Mouse (Mus musculus) thymus, postnatal 25 days (tissue): ENCODE results near the gene Mroh7.

Experiments
- DNase-seq: peaks from one replicate; pipeline ENCODE4 v3.0.0; 2022

Mroh7 gene

DNA sequence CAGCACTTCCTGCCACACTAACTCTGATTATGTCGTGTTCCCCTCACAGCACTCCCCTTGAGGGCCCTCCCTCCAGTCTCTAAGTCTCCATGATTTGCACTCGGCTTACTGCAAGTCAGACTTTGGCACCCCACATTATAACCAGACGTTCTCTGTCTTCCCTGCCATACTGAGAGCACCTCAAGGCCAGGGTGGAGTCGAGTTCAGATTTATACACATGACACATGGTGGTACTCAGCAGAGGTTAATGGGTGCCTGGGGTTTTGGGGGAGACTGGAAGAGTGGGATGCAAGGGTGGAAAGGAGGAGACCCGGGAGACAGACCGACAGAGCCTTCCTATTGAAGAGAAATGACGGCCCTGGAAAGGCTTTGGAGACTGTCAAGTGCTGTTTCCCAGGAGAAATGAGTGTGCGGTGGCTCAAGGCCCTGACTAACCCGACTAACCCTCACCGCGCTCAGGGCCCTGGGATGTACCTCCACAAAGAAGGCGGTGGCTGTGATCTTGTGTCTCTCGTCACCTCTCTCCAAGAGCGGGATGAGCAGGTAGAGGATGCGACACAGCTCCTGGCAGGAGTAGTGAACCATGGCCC is 36.8 kb downstream of the Mroh7 start:
- DNase-seq = no peak

DNA sequence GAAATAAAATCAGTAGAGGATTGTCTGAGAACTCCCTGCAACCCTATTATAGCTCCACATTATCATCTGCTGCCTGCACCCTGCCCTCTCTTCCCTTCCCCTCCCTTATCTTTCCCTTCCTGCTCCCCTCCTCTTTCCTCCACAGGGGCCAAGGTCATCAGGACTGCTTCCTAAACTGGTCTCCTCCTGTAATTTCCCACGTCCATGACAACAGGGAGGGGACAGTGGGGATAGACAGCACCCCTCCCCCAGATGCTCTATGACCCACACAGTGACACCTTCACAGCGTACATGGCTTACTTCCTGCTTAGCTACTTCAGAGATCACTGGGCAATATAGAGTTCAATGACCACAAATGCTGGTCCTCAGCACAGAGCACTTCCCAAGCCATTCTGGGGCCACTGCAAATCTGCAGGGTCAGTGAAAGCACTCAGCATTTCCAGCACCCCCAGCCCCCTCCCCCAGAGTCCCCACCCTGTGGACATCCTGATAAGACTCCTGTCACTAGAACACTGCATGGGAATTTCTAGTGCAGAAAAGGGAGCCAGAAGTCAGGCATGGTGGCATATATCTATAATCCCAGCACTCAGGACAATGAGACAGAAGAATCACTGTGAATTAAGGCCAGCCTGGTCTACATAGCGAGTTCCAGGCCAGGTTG is 42.0 kb downstream of the Mroh7 start:
- no peak for DNase-seq

DNA sequence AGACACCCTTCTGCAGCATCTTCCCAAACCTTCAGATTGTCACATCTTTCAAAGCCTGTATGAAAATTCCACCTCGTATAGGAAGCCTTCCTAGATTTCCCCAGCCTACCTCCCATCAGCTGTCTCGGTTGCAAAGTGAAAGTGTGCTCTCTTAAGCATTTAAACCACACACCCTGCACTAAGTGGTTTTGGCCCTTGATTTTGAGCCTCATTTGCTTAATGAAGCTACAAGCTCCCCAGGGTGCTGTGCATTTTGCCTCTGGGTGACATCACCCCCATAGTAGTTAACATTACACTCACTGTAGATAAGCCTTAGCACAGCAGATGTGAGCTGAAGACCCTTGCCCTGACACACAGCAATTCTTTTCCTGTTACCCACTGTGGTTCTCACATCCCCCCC is 49.8 kb downstream of the Mroh7 start:
- no peak for DNase-seq

DNA sequence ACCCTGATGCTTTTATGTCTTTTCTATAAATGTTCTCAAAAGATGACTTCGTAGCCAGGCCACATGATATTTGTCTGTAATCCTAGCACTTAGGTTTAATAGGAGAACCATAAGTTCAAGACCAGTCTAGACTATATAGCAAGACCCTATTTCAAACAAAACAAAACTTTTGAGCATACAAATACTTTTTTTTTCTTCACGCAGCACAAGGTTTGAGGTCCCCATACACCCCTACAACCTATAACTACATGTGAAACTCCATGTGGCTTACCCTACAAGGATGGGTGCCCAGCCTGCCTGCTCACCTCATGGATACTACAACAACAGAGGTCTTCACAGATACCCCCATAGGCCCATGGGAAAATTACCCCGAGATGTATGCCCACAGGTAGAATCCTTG is 51.6 kb downstream of the Mroh7 start:
- DNase-seq = no peak

DNA sequence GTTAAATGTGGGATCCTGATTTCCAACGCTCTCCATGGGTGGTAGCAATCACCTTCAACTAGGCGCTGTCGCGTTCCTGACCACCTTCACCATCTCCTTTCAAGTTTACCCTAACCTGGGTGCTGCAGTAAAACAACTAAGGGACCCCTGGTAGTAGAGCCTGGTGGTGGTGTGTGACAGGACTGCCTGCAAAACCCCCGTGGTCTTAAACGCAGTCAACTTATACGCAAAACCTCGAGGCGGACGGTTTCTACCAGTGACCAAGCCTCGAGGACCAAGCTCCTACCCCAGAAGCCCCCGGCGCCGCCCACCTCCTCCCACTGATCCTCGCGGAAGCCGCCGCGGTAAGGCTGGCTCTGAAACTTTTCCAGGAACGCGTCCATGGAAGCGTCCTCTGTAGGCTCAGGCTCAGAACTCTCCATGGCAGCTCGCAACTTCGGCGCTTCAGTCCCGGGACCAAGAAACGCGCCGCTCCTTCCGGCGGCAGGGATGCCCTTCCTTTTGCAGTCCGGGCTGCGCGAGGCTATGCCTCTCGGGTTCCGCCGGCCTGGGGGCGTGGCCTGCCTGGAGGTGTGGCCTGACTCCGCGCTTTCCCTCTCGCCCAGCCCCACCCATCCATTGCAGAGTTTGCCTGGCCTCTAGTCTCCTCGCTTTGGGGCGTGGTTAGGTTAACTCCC is 52.1 kb downstream of the Mroh7 start, which contains the start of gene Ttc4:
Gene Ttc4 (minus strand): TSS at position 503 of the 677 bp plus-strand sequence.
- DNase-seq = peak; percentile 91

DNA sequence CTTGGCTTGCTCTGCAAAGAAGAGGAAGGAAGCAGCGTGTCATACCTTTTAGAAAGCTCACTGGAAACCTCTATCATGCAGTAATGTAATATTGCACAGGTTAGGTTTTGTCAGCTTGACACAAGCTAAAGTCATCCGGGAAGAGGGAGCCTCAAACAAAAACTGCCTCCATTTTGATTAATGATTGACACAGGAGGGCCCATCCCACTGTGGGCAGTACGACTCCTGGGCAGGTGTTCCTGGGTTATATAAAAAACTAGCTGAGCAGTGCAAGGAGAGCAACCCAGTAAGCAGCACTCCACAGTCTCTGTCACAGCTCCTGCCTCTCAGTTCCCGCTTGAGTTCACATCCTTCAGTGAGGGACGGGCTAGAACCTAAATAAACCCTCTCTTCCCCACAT is 54.0 kb downstream of the Mroh7 start:
- DNase-seq = no peak

DNA sequence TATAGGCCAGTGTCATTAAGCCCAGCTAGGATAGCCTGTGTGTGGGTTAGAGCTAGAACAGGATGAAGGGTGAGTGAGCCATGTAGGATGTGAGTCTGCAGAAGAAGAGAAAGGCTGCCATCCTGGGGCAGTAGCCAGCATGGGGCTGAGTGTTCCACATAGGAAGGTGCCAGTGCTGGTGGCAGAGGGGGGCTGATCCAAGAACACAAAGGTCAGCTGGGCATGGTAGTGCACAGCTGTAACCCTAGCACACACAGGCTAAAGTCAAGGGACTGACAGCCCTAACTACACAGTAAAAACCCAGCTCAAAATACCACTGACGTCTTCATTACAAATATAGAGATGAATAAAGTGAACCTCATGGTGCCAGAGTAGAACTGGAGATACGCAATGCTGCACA is 64.2 kb downstream of the Mroh7 start:
- no peak for DNase-seq

DNA sequence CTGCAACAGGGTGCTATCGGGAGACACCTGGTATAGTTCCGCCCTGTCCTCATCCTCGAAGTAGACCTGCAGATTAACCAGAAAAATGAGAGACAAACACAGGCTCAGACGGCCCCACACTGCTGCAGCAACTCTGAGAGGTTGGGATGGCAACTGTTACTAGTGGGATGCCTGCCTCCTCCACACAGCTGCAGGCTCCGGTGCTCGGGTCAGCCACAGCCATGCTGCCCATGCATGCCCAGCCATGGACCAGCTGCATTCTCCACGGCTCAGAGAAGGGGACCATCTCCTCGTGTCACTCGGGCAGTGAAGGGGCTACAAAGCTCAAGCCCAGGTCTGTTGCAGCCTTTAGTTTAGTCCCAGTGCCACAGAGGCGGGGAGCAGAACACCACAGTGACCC is 65.1 kb downstream of the Mroh7 start:
- DNase-seq = no peak

DNA sequence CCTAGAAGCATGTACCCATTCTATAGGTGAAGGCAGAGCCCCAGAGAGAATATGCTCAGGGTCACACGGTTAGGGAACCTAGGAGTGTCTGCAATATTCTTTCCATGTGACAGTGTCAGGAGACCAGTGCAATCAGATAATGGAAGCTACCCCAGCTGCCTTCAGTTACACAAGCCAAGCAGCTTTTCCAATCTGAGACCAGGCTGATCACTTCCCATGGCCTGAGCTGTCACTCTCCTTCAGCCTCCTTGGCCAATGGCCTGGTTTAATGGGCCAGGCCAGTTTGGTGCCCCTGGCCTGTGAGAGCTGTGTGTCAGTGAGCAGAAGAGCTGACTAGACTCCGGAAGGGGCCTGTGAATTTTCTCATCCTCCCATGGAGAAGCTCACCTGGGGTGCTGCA is 65.5 kb downstream of the Mroh7 start:
- no peak for DNase-seq

DNA sequence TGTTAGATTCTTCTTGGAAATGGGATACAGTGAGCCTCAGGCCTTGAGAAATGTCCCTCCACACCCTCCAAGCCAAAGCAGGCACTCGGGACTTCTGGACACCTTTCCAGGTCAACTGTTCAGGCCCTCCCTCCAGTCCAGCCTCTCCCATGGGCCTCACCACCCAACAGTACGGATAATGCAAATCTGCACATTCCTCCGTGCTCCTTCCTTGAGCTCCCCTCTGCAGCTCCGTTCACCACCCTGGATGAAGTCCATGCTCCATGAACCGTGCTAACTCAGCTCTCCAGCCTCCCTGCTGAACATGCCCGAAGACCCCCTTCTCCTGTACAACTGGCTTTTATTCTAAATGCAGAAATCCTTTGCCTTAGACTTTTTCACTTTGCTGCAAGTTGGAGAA is 66.0 kb downstream of the Mroh7 start:
- DNase-seq = no peak

DNA sequence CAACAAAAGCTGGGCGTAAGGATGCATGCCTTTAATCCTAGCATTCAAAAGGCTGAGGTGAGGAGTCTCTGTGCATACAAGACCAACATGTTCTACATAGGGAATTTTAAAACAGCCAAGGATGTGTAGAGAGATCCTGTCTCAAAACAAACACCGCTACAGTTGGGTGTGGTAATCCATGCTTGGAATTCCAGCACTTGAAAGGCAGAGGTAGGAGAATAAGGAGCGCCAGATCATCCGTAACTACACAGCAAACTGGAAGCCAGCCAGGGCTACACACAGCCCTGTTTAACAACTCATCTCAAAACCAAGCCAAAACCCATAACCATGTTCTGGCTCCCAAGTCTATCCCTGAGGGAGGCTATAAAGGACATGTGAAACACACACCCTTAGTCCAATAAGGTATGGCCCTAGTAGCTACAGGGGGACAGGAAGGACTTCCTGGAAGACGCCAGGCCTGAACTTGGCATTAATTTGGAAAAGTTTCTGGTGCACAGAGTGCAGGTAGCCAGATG is 66.7 kb downstream of the Mroh7 start:
- no peak for DNase-seq

DNA sequence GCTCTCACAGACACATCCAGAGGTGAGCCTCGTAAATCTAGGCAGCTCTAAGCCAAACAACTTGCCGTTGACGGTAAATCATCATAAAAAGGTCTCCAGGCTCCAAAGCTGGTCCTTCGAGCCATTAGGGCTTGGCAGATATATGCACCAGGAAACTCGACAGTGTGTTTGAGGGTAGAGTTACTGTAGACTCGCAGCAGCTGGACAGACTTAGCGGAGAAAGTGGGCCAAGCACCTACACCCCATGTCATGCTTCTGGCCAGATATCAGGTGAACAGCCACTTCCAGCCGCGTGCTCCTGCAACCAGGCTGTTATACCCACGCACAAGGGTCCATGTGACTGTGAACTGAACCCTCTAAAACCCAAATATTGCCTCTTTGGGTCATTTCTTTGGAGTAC is 75.0 kb downstream of the Mroh7 start:
- DNase-seq = no peak

DNA sequence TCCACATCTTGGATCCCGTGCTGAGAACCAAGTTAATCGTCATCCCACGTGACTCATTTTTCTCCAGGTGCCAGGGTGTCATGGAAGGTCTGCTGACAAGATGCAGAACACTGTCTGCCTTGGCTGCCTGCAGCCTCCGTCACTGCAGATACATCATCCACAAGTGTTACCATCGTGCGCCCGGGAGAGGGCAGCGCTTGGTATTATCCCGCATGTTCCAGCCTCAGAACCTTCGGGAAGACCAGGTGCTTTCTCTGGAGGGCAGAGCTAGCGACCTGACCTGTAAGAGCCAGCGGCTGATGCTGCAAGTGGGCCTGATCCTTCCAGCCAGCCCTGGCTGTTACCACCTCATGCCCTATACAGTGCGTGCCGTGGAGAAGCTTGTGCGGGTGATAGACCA is 77.7 kb downstream of the Mroh7 start:
- DNase-seq = no peak

DNA sequence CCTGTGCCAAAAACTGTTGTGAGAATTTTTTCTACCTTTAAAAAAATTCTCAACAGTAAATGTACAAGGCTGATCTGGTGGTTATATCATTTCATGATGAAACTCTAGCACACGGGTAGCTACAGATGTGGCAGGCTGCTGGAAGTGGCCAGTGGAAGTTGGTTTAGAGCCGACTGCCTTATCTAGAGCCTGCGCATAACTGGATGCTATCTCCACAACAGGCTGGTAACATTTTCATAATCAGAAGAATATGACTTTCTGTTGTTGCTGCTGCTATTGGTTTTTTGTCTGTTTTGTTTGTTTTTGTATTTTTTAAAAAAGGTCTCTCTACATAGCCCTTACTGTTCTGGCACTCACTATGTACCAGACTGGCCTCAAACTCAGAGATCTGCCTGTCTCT is 78.2 kb downstream of the Mroh7 start:
- DNase-seq = no peak

DNA sequence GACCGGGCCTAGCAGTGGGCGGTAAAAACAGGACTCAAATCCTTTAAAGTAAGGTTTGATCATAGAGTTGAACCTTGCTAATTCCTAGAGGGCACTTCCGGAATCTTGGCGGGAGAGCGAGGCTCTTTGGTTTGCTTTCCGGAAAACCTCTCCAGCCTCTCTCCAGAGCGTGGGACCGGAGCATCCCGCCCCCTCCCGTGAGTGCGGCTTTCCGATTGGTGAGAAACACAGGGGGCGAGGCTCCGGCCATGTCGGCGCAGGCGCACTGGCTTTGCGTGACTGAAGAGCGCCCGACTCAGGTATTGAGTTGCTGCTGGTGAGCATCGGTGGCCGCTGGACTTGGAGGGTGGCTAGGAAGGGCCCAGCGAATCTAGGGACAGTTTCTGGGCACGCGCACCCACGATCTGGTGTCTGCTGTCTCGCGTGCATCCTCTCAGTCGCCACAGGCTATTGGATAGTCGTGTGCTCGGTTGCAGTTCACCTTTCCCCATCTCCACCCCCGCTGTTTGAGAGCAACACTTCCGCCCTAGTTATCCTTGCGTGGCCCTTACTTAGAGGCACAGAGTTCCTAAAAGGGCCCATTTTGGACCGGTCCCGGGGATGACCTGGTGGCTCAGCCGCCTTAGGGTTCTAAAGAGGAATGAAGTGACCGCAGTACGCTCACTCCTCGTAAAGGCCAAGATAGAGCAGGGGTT is 79.7 kb downstream of the Mroh7 start, which contains the start of gene Pars2:
Gene Pars2 (plus strand): TSS at position 237 of the 695 bp plus-strand sequence.
- peak; percentile 99 for DNase-seq

DNA sequence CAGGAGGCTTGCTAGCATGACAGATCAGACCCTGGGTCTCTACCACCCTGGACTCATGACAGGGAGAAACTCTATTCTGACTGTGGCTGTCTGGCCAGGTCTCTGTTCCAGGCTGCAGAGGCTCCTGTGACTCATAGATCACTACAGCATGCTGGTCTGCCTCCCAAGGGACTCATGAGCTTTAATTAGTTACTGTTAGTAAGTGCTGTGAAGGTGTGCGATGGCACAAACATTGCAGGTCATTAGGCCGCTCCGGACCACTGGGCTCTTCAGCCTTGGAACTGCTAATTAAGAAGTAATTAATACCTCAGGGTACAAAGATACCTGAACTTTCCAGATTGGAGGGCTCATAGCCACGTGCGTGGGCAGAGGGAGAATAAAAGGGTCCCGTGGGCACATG is 83.6 kb downstream of the Mroh7 start:
- no peak for DNase-seq

DNA sequence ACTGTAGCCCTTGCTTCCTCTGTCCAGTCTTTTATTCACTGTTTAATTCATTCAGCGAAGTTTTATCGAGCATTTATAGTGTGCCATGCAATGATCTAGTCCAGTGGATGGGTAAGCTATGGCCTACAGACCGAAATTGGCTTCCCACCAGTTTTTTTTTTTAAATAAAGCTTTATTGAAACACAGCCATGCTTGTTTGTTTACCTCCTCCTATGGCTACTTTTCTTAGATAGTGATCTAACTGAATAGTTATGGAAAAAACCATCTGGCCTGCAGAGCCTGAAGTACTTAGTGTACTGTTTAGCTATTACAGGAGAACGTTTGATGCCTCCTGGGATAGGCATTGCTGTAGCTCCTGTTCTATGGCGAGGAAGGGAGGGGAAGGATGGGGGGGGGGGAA is 84.9 kb downstream of the Mroh7 start:
- DNase-seq = no peak

DNA sequence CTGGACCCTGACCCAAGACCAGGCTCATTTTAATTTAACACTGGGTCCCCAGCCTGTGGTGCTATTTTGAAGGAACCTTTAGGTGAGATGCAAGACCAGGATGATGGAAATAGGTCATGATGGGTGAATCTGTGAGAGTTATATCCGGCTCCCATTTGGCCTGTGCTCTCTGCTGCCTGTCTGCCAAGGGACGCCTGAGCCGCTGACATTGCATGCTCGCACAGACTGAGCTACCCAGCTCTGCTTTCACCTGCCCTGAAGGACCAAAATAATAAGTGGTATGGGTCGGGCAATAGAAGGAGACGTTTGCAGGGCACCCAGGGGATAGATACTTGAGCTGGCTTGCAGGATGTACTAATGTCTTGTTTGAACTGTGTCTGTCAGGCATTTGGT is 86.5 kb downstream of the Mroh7 start:
- no peak for DNase-seq

DNA sequence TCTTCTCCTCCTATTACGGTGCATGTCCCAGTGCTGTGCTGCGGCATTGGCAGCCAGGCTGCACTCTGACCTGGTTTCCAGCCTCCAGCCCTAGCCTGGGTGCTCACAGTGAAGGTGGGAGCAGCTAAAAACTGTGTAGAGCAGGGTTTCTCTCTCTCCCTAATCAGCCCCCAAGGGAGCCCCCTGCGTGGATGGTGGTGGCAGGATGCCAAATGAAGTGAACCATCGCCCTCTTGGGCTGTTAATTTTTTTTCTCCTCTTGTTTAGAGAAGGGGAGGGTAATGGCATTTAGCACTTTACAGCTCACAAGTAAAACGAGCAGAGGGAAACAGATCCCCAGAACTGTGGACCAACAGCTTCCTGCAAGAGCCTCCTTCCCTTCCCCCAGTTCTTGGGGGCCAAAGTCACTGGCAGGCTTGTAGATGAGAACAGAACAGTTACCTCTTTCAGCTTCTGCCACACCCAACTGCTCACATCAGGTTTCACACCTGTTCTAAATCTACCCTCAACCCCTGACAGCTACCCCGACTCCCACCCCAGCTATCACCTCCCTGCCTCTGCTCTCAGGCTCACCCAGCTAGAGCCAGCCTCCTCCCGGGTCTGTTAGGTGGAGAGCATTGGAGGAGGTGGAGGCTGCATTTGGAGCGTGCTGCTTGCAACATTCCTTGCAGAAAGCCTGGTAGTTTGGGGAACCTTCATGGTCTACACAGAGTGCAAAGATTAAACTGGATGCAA is 87.1 kb downstream of the Mroh7 start:
- DNase-seq = no peak

DNA sequence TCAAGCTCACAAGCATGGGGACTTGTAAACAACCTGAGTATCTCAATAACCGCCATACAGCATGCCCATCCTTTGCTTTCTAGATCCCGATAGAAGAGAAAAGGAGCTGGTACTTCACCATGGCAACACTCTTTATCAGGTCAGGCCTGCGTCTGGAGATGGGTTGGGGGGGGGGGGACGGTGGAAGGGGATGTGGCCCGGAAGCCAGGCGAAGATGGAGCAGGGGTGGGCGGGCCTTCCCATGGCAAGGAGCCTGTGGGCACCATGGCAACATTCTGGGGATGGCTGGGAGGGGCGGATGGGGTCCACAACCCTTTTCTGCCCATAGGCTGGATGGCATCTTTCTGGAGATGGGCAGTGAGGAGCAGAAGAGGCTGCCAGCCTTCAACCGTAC is 96.6 kb downstream of the Mroh7 start:
- DNase-seq = no peak

DNA sequence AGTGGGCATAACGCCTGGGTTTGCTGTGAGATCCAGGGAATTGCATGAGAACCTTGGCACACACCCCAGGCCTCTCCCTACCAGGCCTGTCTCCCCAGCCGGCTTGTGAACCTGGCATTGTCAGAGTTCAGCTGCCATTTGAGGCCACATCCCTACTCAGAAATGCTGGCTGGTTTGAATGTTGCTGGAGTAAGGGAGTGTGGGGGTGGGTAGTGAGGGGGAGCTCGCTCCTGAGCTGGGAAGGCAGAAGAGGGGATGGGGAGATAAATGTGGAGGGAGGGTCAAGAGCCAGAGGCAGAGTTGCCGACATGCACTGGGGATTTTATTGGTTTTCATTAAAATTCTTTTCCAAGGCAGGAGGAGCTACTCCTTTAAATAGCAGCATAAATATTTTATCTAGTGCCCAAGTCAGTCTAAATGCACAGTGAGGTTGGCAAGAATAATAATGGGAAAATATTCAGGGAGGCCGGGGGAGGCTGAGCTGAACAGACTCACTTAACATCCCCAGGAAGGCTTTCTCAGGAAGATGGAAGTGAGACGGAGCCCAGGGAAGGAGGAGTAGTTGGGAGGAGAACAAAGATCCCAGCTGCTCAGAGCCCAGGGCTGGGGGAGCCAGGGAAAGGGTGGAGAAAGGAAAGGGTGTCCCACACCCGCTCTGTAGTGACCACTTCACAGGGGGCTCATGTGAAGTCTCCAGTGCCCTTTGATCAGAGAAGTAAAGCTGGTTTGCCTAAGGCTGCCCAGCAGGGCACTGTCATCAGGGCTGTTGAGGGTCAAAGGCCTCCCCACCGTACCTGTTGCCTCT is 97.2 kb downstream of the Mroh7 start:
- no peak for DNase-seq

DNA sequence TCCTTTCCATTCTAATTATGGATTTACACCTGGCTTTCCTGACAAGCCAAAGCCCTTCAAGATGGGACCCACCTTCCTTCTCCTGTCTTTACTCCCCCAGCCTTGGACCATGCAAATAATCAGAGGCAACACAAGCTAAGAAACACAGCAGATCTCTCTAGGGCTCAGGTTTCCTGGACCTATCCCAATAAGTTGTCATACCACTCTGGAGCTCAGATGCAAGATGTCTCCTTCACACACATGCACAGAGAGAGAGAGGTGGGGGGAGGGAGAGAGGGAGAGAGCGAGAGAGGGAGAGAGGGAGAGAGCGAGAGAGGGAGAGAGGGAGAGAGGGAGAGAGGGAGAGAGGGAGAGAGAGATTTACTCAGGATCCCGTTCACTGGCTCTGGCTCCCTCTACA is 98.4 kb downstream of the Mroh7 start:
- DNase-seq = no peak
